Mouse (Mus musculus) left cerebral cortex, postnatal 25 days (tissue): ENCODE results near the gene Kcnj14. TPM values are rescaled to one million over a fixed set of nuclear protein-coding genes. Genes with fewer than 3 reads are reported as not detected.

ENCODE experiments used
- DNase-seq, 2 experiments: peaks; one replicate each; pipeline ENCODE4 v3.0.0; 2022; ENCODE audit warnings: low spot score in 2 of 2, mixed read lengths in 1 of 2
- intact Hi-C: fragments of 180-260 bp; cut with DNase I; formaldehyde crosslinking; loops from one replicate; pipeline ENCODE4 v1.15.1; 2025
- total RNA-seq, 2 experiments: library from RNA; stranded (reverse); gene quantifications; 2 replicates each; pipeline ENCODE4 v1.2.3; 2021

Gene Kcnj14
- total RNA-seq = 1 to 10 TPM; 2.6 to 2.7 TPM

- DNase-seq = no peak
- intact Hi-C loops = no loop called here
Measured at GRCm38 (mm10) chr7:45824598-45824997, at the start of gene Kcnj14. Gene Kcnj14, minus strand, starts transcription at chr7:45824782.

- peak; percentile 56 to 59 for DNase-seq
- intact Hi-C loops = loop anchor here (2.0 to 5.0 kb wide), 4 partner anchors 49 to 136 kb away; partner anchors contain the start of genes Ccdc114 and Emp3
Measured at GRCm38 (mm10) chr7:45873061-45873947, 48.7 kb upstream of the Kcnj14 start.

- DNase-seq = peak; percentile 90 to 92
- intact Hi-C loops = loop anchor here (2.0 to 5.0 kb wide), 4 partner anchors 50 to 136 kb away; partner anchors contain the start of genes Ccdc114 and Emp3
Measured at GRCm38 (mm10) chr7:45872624-45873023, 48.0 kb upstream of the Kcnj14 start, which contains the start of gene Kdelr1. Gene Kdelr1, plus strand, starts transcription at chr7:45872772.

GRCm38 (mm10) chr7:45870282-45871058 lies 45.9 kb upstream of the Kcnj14 start:
- DNase-seq = no peak
- intact Hi-C loops = loop anchor here (5.0 kb wide), 2 partner anchors 52 to 133 kb away; partner anchors contain the start of genes Ccdc114 and Emp3

GRCm38 (mm10) chr7:45869787-45870186 lies 45.2 kb upstream of the Kcnj14 start:
- DNase-seq = no peak
- intact Hi-C loops = loop anchor here (5.0 kb wide), 2 partner anchors 53 to 132 kb away; partner anchors contain the start of genes Ccdc114 and Emp3

GRCm38 (mm10) chr7:45869107-45869670 lies 44.6 kb upstream of the Kcnj14 start:
- intact Hi-C loops = no loop called here
- no peak for DNase-seq

- DNase-seq = no peak
- intact Hi-C loops = no loop called here
Measured at GRCm38 (mm10) chr7:45867871-45868270, 43.3 kb upstream of the Kcnj14 start.

- DNase-seq = peak; percentile 83 to 87
Measured at GRCm38 (mm10) chr7:45865925-45866910, 41.6 kb upstream of the Kcnj14 start.

GRCm38 (mm10) chr7:45864435-45864834 lies 39.9 kb upstream of the Kcnj14 start:
- intact Hi-C loops = no loop called here
- no peak for DNase-seq

More at GRCm38 (mm10) chr7:45865925-45866910, 41.6 kb upstream of the Kcnj14 start:
- intact Hi-C loops = no loop called here

GRCm38 (mm10) chr7:45862804-45863203 lies 38.2 kb upstream of the Kcnj14 start:
- DNase-seq = no peak
- intact Hi-C loops = no loop called here

GRCm38 (mm10) chr7:45859008-45859407 lies 34.4 kb upstream of the Kcnj14 start:
- intact Hi-C loops = no loop called here
- DNase-seq = no peak

GRCm38 (mm10) chr7:45856950-45857901 lies 32.6 kb upstream of the Kcnj14 start:
- intact Hi-C loops = no loop called here
- no peak for DNase-seq

GRCm38 (mm10) chr7:45853089-45853488 lies 28.5 kb upstream of the Kcnj14 start:
- intact Hi-C loops = no loop called here
- DNase-seq = no peak

GRCm38 (mm10) chr7:45850661-45851060 lies 26.1 kb upstream of the Kcnj14 start:
- intact Hi-C loops = no loop called here
- DNase-seq = no peak

- no peak for DNase-seq
- intact Hi-C loops = no loop called here
Measured at GRCm38 (mm10) chr7:45848447-45849027, 24.0 kb upstream of the Kcnj14 start.

- DNase-seq = no peak
- intact Hi-C loops = no loop called here
Measured at GRCm38 (mm10) chr7:45842950-45843744, 18.6 kb upstream of the Kcnj14 start.
